Mouse (Mus musculus) spleen, postnatal 10 days (tissue): ENCODE results near the gene Brca2.

Experiments used
- DNase-seq, 2 experiments: peaks; one replicate each; pipeline ENCODE4 v3.0.0; 2021 to 2022; ENCODE audit warnings: low spot score in 2 of 2

The Brca2 gene

GRCm38 (mm10) chr5:150598202-150599119 is 76.0 kb downstream of the Brca2 start:
- DNase-seq: no peak

DNA sequence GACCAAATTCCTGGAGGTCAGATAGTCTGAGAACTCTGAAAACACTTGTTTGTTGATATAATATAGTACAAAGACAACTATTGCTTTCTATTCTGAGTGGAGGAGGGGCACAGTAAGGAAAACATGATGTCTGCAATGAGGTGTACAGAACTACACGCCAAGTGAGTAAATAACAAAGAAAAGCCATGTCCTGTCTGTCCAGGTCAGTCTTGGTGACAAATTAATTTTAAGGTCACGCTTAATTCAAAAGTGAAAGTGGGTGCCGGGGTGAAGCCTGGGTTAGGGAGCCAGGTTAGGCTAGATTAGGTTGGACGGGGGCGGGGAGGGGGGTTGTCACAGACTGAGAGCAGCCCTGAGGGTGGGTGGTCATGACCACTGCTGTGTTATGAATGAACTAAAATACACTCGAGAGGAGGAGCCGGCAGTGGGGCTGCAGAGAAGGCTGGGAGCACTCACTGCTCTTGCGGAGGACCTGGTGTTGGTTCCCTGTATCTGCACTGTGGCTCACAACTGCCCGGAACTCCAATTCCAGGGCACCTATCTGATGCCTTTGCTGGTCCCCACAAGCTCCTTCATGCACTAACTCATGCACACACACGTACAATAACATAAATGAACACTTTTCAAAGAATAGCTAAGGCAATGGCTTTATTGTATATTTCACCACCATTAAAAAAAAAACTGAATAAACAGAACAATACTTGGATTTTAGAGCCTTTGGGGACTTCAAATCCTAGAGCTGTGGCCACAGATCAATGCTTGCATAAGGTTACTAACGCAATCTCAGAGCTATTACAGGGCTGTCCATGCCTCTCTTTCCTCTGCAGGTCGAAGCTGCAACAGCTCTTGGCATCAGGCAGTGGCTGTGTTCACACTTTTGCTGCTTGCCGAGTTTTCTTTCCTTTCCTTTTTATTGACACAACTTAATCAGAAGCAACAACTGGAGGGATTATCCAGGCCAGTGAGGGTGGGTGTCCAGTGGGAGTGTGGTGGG is 77.2 kb downstream of the Brca2 start:
- DNase-seq: no peak

GRCm38 (mm10) chr5:150600554-150601440 is 78.4 kb downstream of the Brca2 start:
- peak in 1 of 2 experiments; percentile 45 for DNase-seq

GRCm38 (mm10) chr5:150601441-150602230 is 79.2 kb downstream of the Brca2 start:
- no peak for DNase-seq

- no peak for DNase-seq
Measured at GRCm38 (mm10) chr5:150606131-150606530, 83.7 kb downstream of the Brca2 start.

DNA sequence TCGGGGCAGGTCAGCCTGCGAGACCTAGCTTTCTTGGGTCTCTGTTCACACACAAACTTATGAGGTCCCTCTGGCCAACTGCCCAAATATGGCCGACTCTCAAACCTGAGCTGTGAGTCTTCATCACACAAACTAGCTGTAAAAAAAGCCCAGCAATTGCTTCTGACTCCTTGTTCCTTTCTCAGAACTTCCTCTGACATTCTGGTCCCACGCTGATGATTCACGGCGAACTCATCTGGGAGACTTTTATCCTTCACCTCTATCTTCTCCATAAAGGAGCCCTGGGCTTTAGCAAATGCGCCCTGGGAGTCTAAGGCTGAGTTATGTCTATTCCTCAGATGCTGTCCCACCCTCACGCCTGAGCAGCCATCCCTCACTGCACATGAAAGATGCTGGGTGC is 85.2 kb downstream of the Brca2 start:
- DNase-seq: no peak

DNA sequence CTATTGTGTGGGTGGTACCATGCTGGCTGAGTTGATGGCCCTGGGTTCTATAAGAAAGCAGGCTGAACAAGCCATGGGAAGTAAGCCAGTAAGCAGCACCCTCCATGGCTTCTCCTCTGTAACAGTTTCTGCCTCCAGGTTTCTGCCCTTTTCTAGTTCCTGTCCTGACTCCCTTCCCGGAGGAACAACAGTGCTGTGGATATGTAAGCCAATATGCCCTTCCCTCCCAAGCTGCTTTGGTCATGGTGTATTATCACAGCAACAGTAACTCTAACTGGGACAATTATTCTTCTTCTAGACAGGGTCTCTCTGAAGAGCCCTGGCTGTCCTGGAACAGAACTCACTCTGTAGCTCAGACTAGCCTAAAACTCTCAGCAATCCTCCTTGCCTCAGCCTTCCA is 88.7 kb downstream of the Brca2 start:
- DNase-seq: no peak

DNA sequence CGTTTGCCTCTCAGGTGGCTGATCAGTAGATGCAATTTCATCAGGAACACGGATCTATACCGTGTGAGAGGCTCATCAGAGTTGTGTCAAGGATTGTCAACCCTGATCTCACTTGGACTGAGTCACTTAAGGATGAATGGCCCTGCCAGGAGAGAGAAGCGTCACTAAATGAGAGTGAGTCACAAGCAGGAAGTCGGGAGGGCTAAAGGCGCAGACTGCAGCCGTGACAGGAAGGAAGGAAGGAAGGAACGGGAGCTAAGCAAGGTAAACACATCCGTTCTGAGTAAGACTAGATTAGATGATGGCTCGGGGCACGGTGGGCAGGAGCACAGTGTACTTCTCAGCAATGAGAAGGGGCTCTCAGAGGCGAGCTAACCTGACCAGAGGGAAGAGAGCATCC is 89.3 kb downstream of the Brca2 start:
- no peak for DNase-seq

GRCm38 (mm10) chr5:150614054-150614453 is 91.6 kb downstream of the Brca2 start:
- DNase-seq: no peak

- no peak for DNase-seq
Measured at GRCm38 (mm10) chr5:150616216-150616615, 93.8 kb downstream of the Brca2 start.

DNA sequence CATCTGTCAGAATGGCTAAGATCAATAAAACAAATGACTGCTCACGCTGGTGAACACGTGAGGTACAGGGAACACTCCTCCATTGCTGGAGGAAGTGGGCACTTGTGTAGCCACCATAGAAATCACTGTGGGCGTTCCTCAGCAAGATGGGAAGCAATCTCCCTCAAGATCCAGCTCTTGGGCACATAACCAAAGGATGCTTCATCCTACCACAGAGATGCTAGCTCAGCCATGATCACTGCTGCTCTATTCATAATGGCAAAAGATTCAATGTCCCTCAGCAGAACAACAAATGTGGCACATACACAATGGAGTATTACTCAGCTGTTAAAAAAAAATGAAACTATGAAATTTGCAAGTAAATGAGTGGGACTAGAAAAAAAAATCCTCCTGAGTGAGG is 94.3 kb downstream of the Brca2 start:
- DNase-seq: no peak

DNA sequence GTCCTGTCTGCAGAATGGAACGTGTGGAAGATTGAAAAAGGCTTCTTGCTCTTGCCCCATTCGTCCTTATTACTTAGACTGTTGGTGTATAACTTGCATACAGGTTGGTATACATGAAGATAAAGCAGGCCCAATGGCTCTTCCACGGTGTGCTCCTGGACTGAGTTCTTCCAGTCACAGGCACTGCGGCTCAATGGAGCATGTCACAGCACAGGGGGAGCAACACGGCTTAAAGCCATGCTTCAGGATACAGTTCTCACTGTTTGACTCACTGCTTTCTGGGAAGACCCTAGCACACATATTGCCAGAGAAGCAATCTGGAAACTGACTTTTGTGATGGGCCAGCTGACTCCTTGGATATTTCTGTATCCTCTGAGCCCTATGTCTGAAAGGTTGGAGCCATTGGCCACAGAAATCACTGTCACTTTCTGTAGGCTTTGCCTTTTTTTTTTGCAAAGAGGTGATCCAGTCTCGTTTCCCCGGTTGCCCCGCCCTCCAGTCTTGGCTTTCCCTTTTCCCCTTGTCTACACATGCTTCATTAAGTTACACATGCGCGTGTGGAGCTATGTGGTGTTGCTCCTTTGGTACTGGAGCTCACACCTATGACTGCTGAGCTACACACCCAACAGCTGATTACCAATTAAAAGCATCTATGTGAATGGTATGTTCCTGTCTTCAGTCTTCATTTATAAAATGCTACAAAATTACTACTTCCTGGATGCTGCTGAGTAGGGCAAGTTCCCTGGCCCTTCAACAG is 96.3 kb downstream of the Brca2 start:
- no peak for DNase-seq
